Mouse (Mus musculus) E14TG2a.4 (cell line): ENCODE measurements around the gene Tma16.

Experiments
- H3K27me3 ChIP-seq: 2 replicates; pipeline ENCODE4 v1.6.1; 2014; ENCODE audit warnings: low read length, control low read depth; ENCODE audit not compliant: insufficient read depth
- H3K36me3 ChIP-seq: 2 replicates; pipeline ENCODE4 v1.6.1; 2014; ENCODE audit warnings: low read length, control low read depth; ENCODE audit not compliant: insufficient read depth
- H3K4me1 ChIP-seq: replicated peaks from 2 replicates; pipeline ENCODE4 v1.6.1; 2014; ENCODE audit warnings: low read depth, low read length, control low read depth
- H3K4me3 ChIP-seq: replicated peaks from 2 replicates; pipeline ENCODE4 v1.5.1; 2014; ENCODE audit warnings: mild to moderate bottlenecking, low read length
- H3K9me3 ChIP-seq: 2 replicates; pipeline ENCODE4 v1.6.1; 2014; ENCODE audit warnings: low read length, control low read depth
- CTCF ChIP-seq: conservative IDR thresholded peaks from 2 replicates; pipeline ENCODE4 v1.5.1; 2014; ENCODE audit warnings: low read length
- NANOG ChIP-seq: IDR thresholded peaks from 2 replicates; pipeline ENCODE4 v1.6.1; 2014; ENCODE audit warnings: borderline replicate concordance, low read length, mixed read lengths
- POU5F1 ChIP-seq: IDR thresholded peaks from 2 replicates; pipeline ENCODE4 v1.6.1; 2014; ENCODE audit warnings: low read length, borderline replicate concordance

Gene Tma16

GRCm38 (mm10) chr8:66437929-66438328 lies 48.4 kb downstream of the Tma16 start:
- H3K4me1 ChIP-seq = no peaks in the 10 kb centered on the region
- H3K36me3 ChIP-seq = no peaks in the 10 kb centered on the region
- H3K27me3 ChIP-seq = no peaks in the 10 kb centered on the region
- H3K9me3 ChIP-seq = no peaks in the 10 kb centered on the region
- no peak overlapping the region for H3K4me3 ChIP-seq
- no peak for TF ChIP-seq CTCF
- no peak for TF ChIP-seq POU5F1
- no peak for TF ChIP-seq NANOG

GRCm38 (mm10) chr8:66436804-66437203 lies 49.5 kb downstream of the Tma16 start:
- no peaks in the 10 kb centered on the region for H3K36me3 ChIP-seq
- no peaks in the 10 kb centered on the region for H3K4me1 ChIP-seq
- no peaks in the 10 kb centered on the region for H3K9me3 ChIP-seq
- TF ChIP-seq NANOG (no peak), POU5F1 (no peak), CTCF (no peak)
- no peak overlapping the region for H3K4me3 ChIP-seq
- H3K27me3 ChIP-seq = no peaks in the 10 kb centered on the region

GRCm38 (mm10) chr8:66433577-66433976 lies 52.8 kb downstream of the Tma16 start:
- H3K27me3 ChIP-seq = no peaks in the 10 kb centered on the region
- no peaks in the 10 kb centered on the region for H3K36me3 ChIP-seq
- H3K4me1 ChIP-seq = no peaks in the 10 kb centered on the region
- H3K4me3 ChIP-seq = no peak overlapping the region
- TF ChIP-seq NANOG = no peak
- peak; percentile 41 for TF ChIP-seq CTCF
- no peak for TF ChIP-seq POU5F1
- H3K9me3 ChIP-seq = no peaks in the 10 kb centered on the region

GRCm38 (mm10) chr8:66430639-66431038 lies 55.7 kb downstream of the Tma16 start:
- no peaks in the 10 kb centered on the region for H3K9me3 ChIP-seq
- H3K36me3 ChIP-seq = no peaks in the 10 kb centered on the region
- H3K4me1 ChIP-seq = no peaks in the 10 kb centered on the region
- TF ChIP-seq CTCF = no peak
- no peak for TF ChIP-seq NANOG
- no peak for TF ChIP-seq POU5F1
- no peak overlapping the region for H3K4me3 ChIP-seq
- no peaks in the 10 kb centered on the region for H3K27me3 ChIP-seq
